Mouse (Mus musculus) midbrain, embryonic 12.5 days (tissue): ENCODE data around the gene Kcnq5. TPM values are rescaled to one million over a fixed set of nuclear protein-coding genes. Genes with fewer than 3 reads are reported as not detected.

ENCODE experiments used
- ATAC-seq: fragments of 200-750 bp; cut with Nextera tagmentation; 2 replicates; pipeline ENCODE4 v1.8.0; 2017; ENCODE audit warnings: low read depth, moderate TSS enrichment, moderate library complexity; ENCODE audit not compliant: low FRiP score
- H3K27ac ChIP-seq: fragments of 300-500 bp; sonication (generic); replicated peaks from 2 replicates; pipeline ENCODE4 v1.5.1; 2016; ENCODE audit warnings: mild to moderate bottlenecking
- H3K27me3 ChIP-seq: fragments of 300-500 bp; sonication (generic); 2 replicates; pipeline ENCODE4 v1.6.1; 2016; ENCODE audit warnings: mild to moderate bottlenecking
- H3K36me3 ChIP-seq: fragments of 300-500 bp; sonication (generic); 2 replicates; pipeline ENCODE4 v1.6.1; 2016
- H3K4me1 ChIP-seq: fragments of 300-500 bp; sonication (generic); 2 replicates; pipeline ENCODE4 v1.6.1; 2016
- H3K4me2 ChIP-seq: fragments of 300-500 bp; sonication (generic); replicated peaks from 2 replicates; pipeline ENCODE4 v1.6.1; 2016; ENCODE audit warnings: mild to moderate bottlenecking, moderate library complexity
- H3K4me3 ChIP-seq: fragments of 300-500 bp; sonication (generic); 2 replicates; pipeline ENCODE4 v1.5.1; 2016; ENCODE audit warnings: mild to moderate bottlenecking
- H3K9ac ChIP-seq: fragments of 300-500 bp; sonication (generic); replicated peaks from 2 replicates; pipeline ENCODE4 v1.6.1; 2016; ENCODE audit warnings: mild to moderate bottlenecking, moderate library complexity
- H3K9me3 ChIP-seq: fragments of 300-500 bp; sonication (generic); 2 replicates; pipeline ENCODE4 v1.6.1; 2016; ENCODE audit warnings: mild to moderate bottlenecking
- WGBS: fragments of 180-500 bp; shearing (Covaris S2); methylation state at CpG from one replicate; pipeline ENCODE4 v1.1.7; 2016; 5-methylcytosine and 5-hydroxymethylcytosine counted together
- polyA plus RNA-seq: library from polyadenylated mRNA; unstranded; fragments of >200 nt; fragmentation: Nextera tagmentation; extraction: Ambion mirVana; gene quantifications from 2 replicates; pipeline ENCODE4 v1.2.1, GENCODE M21; 2016

Kcnq5 gene
- polyA plus RNA-seq, 1 experiment from 2014 or later = 1.5 TPM

DNA sequence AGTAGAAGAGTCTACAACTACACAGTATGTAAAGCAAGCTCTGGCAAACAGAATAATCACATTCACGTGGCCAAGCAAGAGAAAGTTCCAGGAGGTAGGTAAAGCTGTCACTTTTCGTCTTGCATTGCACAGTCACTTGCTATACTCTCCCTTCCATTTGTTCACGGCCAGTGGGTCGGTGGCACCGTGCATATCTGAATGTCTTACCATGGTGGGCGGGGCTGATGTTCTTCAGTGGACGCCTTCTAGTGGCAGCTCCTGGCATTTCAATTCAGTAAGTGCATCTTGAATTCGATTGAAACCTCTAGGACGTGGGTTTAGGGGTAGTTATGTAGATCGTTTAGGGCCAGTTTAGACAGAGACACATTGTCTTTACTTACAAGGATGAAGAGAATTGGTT, 439.7 kb downstream of the Kcnq5 start:
- Histone ChIP-seq H3K4me3 (no peak overlapping the region), H3K4me1 (no peaks in the 10 kb centered on the region), H3K27ac (no peak overlapping the region), H3K9ac (no peak overlapping the region), H3K4me2 (no peak overlapping the region), H3K36me3 (no peaks in the 10 kb centered on the region), H3K27me3 (no peaks in the 10 kb centered on the region), H3K9me3 (no peaks in the 10 kb centered on the region)
- 79% methylated on average over 10 of the region's 10 CpGs for WGBS
- no peak for ATAC-seq

DNA sequence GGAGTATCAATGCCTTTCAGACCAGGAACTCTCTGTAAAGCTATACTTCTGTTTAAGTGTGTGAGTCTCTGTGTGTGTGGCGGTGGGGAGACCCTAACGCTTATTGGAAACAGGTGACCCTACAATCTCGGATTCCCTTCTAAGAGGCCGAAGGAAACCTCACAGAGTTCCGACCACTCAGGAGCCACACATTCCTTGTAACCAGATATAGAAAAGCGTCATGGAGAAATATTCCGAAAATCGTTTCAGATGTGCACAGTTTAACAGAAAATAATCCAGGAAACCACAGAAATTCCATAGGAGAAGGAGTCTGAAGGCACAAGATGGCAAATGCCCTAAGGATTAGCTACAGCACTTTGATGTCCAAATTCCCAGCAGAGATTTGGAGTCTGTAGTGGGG, 440.3 kb downstream of the Kcnq5 start:
- Histone ChIP-seq H3K27me3 (no peaks in the 10 kb centered on the region), H3K36me3 (no peaks in the 10 kb centered on the region), H3K27ac (no peak overlapping the region), H3K4me2 (no peak overlapping the region), H3K4me3 (no peak overlapping the region), H3K9ac (no peak overlapping the region), H3K4me1 (no peaks in the 10 kb centered on the region), H3K9me3 (no peaks in the 10 kb centered on the region)
- ATAC-seq = no peak
- WGBS = 86% methylated on average over 8 of the region's 8 CpGs

DNA sequence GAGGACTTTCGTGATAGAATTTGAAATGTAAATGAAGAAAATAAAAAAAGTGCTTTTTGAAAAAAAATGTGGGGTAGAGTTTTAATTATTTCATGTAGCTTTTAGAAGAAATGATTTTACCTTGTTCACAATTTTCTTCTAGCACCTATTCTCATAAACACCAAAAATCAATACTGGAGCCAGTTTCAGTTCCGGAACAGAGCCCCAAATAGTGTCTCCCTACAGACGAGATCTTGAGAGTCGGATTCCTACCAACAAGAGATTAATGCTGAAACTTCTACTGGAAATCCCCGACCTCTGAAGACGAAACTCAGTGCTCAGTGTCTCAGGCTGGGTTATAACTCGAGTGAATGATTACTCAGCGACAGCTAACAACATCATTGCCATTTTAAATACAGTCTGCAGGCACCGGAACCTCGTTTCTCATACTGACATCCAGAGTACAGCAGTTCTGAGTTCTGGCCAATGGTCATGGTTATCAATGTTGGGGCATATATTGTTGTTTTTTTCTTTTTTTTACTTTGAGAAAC, 441.6 kb downstream of the Kcnq5 start:
- no peaks in the 10 kb centered on the region for H3K9me3 ChIP-seq
- WGBS = 88% methylated on average over 10 of the region's 10 CpGs
- H3K36me3 ChIP-seq = no peaks in the 10 kb centered on the region
- H3K27ac ChIP-seq = no peak overlapping the region
- no peak overlapping the region for H3K4me2 ChIP-seq
- no peak for ATAC-seq
- H3K9ac ChIP-seq = no peak overlapping the region
- no peaks in the 10 kb centered on the region for H3K27me3 ChIP-seq
- H3K4me1 ChIP-seq = no peaks in the 10 kb centered on the region
- no peak overlapping the region for H3K4me3 ChIP-seq

DNA sequence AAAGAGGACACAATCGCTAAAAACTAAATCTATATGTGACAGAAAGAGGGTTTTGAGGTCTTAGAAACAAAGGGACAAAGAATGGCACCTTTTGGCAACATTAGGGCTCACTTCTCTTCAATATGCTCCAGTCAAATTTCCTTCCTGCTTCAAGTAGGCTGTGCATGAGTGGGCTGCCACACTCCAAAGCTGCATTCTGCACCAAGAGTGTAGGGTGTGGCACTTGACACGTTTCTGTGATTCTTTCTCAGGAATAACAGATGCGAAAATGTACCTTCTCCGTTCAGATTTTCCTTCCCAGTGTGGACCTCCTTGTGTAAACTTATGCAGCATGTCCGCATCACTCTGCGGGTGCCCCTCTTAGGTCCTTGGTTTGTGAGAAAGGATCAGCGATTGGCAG, 455.1 kb downstream of the Kcnq5 start:
- Histone ChIP-seq H3K9ac (no peak overlapping the region), H3K4me3 (no peak overlapping the region), H3K4me1 (no peaks in the 10 kb centered on the region), H3K4me2 (no peak overlapping the region), H3K27ac (no peak overlapping the region), H3K36me3 (no peaks in the 10 kb centered on the region), H3K9me3 (no peaks in the 10 kb centered on the region), H3K27me3 (no peaks in the 10 kb centered on the region)
- ATAC-seq = no peak
- whole genome bisulfite sequencing = 86% methylated on average over 7 of the region's 7 CpGs

DNA sequence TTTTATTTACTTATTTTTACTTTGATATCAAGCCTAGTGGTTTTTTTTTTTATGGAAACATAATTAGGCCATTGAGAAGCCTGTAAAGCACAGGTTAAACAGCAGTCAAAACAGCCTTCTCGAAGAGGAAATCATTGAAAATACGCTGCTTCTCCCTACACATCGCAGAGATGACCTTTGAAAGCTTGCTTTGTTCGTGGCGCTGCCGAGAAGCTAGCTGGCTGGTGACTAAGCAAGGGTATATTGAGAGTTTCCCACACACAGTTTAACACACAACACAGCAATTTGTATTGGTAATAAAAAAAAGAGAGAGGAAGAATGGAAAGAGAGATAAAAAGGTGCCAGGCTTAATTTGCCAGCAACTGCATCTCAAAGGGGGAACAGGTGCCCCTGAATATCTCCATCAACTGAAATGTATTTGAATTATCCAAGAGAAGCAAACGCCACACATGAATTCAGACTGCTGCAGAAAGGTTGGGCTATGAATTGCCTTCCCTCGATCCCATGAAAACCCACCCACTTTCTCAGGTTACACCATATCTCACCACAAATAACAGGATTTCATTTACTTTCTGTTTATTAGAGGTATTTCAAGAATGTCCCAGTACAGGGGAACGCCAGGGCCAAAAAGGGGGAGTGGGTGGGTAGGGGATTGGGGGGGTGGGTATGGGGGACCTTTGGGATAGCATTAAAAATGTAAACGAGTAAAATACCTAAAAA, 461.8 kb downstream of the Kcnq5 start:
- Histone ChIP-seq H3K9ac (no peak overlapping the region), H3K27me3 (no peaks in the 10 kb centered on the region), H3K4me1 (no peaks in the 10 kb centered on the region), H3K27ac (no peak overlapping the region), H3K4me3 (no peak overlapping the region), H3K9me3 (no peaks in the 10 kb centered on the region), H3K36me3 (no peaks in the 10 kb centered on the region), H3K4me2 (no peak overlapping the region)
- ATAC-seq = no peak
- 62% methylated on average over 10 of the region's 10 CpGs for WGBS

DNA sequence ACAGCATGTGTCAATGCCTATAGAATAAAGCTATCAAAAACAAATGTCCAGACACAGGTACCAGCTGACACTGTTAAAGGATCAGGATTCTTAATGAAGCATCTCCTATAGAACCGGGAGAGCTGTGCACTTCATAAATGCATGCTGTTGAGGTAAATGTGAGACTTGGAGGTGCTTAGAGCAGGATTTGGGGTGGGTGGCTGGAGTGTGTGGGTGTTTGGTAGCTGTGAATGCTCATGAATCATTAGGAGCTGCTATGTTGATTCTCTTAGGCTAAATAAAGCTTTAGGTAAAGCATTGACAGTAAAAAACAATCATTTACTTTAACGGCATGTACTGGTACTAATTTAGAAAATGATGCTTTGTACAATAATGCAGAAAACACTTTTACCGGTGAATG, 465.4 kb downstream of the Kcnq5 start:
- no peaks in the 10 kb centered on the region for H3K9me3 ChIP-seq
- ATAC-seq = no peak
- WGBS = 89% methylated on average over 3 of the region's 3 CpGs
- no peak overlapping the region for H3K4me2 ChIP-seq
- H3K36me3 ChIP-seq = no peaks in the 10 kb centered on the region
- no peak overlapping the region for H3K4me3 ChIP-seq
- no peak overlapping the region for H3K9ac ChIP-seq
- no peak overlapping the region for H3K27ac ChIP-seq
- H3K4me1 ChIP-seq = no peaks in the 10 kb centered on the region
- no peaks in the 10 kb centered on the region for H3K27me3 ChIP-seq

DNA sequence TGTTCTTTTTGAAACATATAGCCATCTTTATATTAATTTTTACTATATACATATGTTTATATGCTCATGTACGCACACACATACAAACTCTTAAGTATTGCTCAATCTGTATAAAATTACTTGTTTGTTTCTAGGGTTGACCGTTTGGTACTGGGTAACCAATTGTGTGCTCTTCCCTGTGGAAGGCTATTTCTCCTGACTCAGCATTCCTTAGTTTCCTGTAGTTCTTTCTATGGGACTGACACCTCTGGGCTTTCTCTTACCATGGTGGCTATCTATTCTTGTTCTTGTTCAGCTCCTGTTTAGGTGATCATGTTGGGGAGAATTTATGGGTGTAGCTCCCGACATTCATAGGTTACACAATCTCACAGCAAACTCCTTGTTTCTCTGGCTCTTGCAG, 473.1 kb downstream of the Kcnq5 start:
- H3K4me3 ChIP-seq = no peak overlapping the region
- H3K36me3 ChIP-seq = no peaks in the 10 kb centered on the region
- no peak overlapping the region for H3K9ac ChIP-seq
- no peak overlapping the region for H3K27ac ChIP-seq
- H3K27me3 ChIP-seq = no peaks in the 10 kb centered on the region
- 0 out of 2 replicates have a peak, but pooled peaks cover 3% of the 10 kb centered on the region for H3K9me3 ChIP-seq
- H3K4me1 ChIP-seq = no peaks in the 10 kb centered on the region
- 88% methylated on average over 3 of the region's 3 CpGs for WGBS
- no peak overlapping the region for H3K4me2 ChIP-seq
- ATAC-seq = no peak

DNA sequence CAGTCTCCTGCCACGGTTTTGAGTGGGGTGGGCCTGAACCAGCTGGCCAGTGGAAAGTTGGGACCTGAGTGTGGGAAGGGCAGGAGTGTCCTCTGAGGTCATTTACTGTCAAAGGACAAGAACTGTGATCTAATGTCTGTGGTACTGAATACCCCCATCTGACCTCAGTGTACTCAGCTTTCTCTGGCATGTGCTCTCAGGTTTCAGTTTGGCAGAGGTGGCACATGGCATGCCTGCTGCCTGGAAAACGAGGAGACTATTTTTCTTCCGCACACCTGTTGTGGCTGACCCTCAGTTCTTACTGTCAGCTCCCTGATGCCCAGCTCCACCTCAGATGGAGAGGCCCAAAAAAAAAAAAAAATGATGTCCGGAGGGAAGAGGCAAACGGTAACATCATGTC, 475.5 kb downstream of the Kcnq5 start:
- 86% methylated on average over 5 of the region's 5 CpGs for WGBS

DNA sequence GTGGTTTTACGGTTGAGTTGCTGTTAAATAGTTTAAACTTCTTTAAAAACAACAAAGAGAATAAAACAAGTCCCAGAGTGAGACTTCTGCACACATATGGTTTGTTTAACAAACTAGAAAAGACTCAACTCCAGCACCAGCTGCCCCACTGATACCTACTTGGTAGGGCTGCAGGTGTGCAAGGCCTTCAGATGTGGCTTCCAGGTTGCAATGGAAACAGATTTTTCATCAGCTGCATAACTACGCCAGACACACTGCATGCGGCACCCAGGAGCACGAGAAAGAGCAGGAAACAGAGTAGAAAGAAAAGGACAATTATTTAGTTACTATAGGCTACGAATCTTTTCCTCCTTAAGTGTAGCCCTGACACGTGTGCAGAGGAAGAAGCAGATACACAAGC, 492.4 kb downstream of the Kcnq5 start:
- WGBS = 89% methylated on average over 6 of the region's 6 CpGs
- H3K36me3 ChIP-seq = no peaks in the 10 kb centered on the region
- H3K4me1 ChIP-seq = no peaks in the 10 kb centered on the region
- no peak overlapping the region for H3K9ac ChIP-seq
- H3K9me3 ChIP-seq = no peaks in the 10 kb centered on the region
- H3K27ac ChIP-seq = no peak overlapping the region
- ATAC-seq = no peak
- H3K4me3 ChIP-seq = no peak overlapping the region
- no peaks in the 10 kb centered on the region for H3K27me3 ChIP-seq
- H3K4me2 ChIP-seq = no peak overlapping the region

More for the DNA sequence above, 475.5 kb downstream of the Kcnq5 start:
- no peak overlapping the region for H3K4me2 ChIP-seq
- no peaks in the 10 kb centered on the region for H3K27me3 ChIP-seq
- H3K27ac ChIP-seq = no peak overlapping the region
- no peak overlapping the region for H3K4me3 ChIP-seq
- no peak for ATAC-seq
- no peaks in the 10 kb centered on the region for H3K36me3 ChIP-seq
- H3K4me1 ChIP-seq = no peaks in the 10 kb centered on the region
- 0 out of 2 replicates have a peak, but pooled peaks cover 3% of the 10 kb centered on the region for H3K9me3 ChIP-seq
- H3K9ac ChIP-seq = no peak overlapping the region

DNA sequence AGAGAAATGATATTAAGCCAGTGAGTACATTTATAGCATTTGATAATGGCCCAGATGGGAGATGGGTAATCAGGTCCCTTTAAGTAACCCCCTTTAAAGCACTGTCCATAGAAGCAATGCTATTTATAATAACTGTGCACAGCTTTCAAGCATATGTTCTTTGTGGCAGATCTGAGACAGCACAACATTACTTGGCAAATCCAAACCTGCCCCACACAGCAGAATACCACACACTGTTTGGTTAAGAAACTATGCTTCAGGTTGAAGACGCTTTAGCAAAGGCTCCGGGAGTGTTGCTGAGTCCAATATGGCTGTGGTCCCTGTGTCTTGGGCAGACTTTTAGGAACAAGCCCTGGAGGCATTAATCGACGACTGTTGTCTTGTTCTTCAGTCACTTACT, 495.3 kb downstream of the Kcnq5 start:
- Histone ChIP-seq H3K36me3 (no peaks in the 10 kb centered on the region), H3K27me3 (no peaks in the 10 kb centered on the region)

DNA sequence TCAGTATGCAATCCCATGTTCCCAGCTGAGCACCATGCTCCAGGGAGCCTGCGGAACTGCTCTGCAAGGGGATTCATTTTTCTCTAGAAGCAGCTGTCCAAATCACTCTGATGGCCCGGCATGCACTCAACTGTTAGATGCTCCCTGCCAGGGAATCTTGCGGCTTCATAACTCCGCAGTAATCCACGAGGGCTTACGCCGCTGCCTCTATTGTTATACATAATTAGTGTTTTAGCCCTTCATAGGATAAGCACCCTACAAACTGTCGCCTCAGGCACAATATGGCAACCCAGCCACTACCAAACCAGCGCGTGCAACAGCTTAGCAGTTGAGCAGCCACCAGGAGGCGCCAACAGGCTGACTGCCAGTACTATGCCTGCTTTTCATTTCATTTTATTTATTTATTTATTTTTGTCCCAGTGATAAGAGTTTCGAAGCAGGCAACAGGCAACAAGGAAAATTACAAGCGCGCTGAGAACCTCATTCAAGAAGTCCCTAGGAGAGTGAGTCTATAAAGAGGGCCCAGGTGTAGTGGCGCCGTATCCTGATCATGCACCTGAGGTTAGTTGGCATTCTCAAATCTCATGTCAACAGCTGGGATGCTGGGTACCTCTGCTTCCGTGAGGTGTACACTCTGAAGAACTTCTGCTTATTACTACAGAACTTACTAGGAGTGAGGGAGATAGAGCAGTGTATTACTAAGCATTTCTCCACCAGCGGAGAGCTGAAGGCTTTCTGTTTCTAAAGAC, 500.6 kb downstream of the Kcnq5 start:
- no peak overlapping the region for H3K4me3 ChIP-seq
- 42% methylated on average over 18 of the region's 18 CpGs for WGBS
- no peaks in the 10 kb centered on the region for H3K36me3 ChIP-seq
- ATAC-seq = peak; percentile 91
- 0 out of 2 replicates have a peak, but pooled peaks cover 3% of the 10 kb centered on the region for H3K4me1 ChIP-seq
- H3K4me2 ChIP-seq = peak overlapping the region; percentile 27; the same call in 1 of the 2 replicates
- no peaks in the 10 kb centered on the region for H3K27me3 ChIP-seq
- H3K9me3 ChIP-seq = no peaks in the 10 kb centered on the region
- H3K9ac ChIP-seq = no peak overlapping the region
- H3K27ac ChIP-seq = no peak overlapping the region

More for the DNA sequence above, 495.3 kb downstream of the Kcnq5 start:
- no peaks in the 10 kb centered on the region for H3K4me1 ChIP-seq
- H3K4me3 ChIP-seq = no peak overlapping the region
- H3K9ac ChIP-seq = no peak overlapping the region
- no peak overlapping the region for H3K27ac ChIP-seq
- H3K9me3 ChIP-seq = no peaks in the 10 kb centered on the region
- WGBS = 94% methylated on average over 4 of the region's 4 CpGs
- H3K4me2 ChIP-seq = no peak overlapping the region
- no peak for ATAC-seq

DNA sequence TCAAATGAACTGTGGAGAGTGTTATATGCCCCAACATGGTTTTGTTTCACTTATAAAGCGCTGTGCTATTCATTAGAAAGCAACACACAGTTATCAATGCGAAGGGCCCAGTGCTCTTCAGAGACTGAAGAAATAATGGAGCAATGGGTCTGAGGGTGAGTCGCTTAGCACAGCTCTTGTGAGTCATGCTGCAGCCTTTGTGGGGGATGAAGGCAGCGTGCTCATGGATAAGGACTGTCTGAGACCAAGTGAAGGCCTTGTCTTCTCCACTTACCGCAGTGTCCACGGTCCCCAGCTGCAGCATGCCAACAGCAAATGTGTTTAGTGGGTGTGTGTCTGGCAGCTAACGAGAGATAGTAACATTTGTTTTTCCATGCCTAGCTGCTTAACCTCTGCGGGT, 503.2 kb downstream of the Kcnq5 start:
- no peak for ATAC-seq
- Histone ChIP-seq H3K4me1 (0 out of 2 replicates have a peak, but pooled peaks cover 3% of the 10 kb centered on the region), H3K9ac (no peak overlapping the region), H3K4me3 (no peak overlapping the region), H3K36me3 (no peaks in the 10 kb centered on the region), H3K4me2 (no peak overlapping the region), H3K27me3 (no peaks in the 10 kb centered on the region), H3K27ac (no peak overlapping the region), H3K9me3 (no peaks in the 10 kb centered on the region)
- WGBS = 86% methylated on average over 8 of the region's 8 CpGs
